Mouse (Mus musculus) gastrocnemius, adult 8-10 months (tissue): Measurements from ENCODE around the gene Gm10720. TPM values are rescaled to one million over a fixed set of nuclear protein-coding genes. Genes with fewer than 3 reads are reported as not detected.
"Not testable (repeated sequence)": the region's sequence is repeated elsewhere in the genome, so short reads cannot be mapped to it uniquely, and the experiment has no call there.

Experiments
- DNase-seq, 2 experiments: peaks; one replicate each; pipeline ENCODE4 v3.0.0; 2022; ENCODE audit warnings: low spot score in 2 of 2
- microRNA-seq: library from miRNA; unstranded; fragments of <30 nt; microRNA quantifications from one replicate; pipeline ENCODE4 v1.2.0, GENCODE M21; 2022
- total RNA-seq, 4 experiments: library from RNA; stranded (reverse); gene quantifications; 2 replicates each; pipeline ENCODE4 v1.2.4; 2022

Gene Gm10720
- total RNA-seq, 4 experiments from 2014 or later = not detected

- DNase-seq = peak; percentile 66 to 67
Measured at GRCm38 (mm10) chr9:3024912-3025467, 9.5 kb downstream of the Gm10720 start, which contains the start of gene Gm10717. Gene Gm10717 (plus strand): TSS chr9:3025417.

- peak; percentile 78 to 84 for DNase-seq
Measured at GRCm38 (mm10) chr9:3025653-3026052, 10.2 kb downstream of the Gm10720 start.

GRCm38 (mm10) chr9:3026136-3026535 is 10.7 kb downstream of the Gm10720 start:
- not testable (repeated sequence) for DNase-seq

GRCm38 (mm10) chr9:3026741-3027140 is 11.3 kb downstream of the Gm10720 start:
- DNase-seq = not testable (repeated sequence)

- DNase-seq = not testable (repeated sequence)
Measured at GRCm38 (mm10) chr9:3027200-3027599, 11.7 kb downstream of the Gm10720 start.

GRCm38 (mm10) chr9:3029276-3030000 is 14.0 kb downstream of the Gm10720 start:
- peak; percentile 60 to 73 for DNase-seq

DNA sequence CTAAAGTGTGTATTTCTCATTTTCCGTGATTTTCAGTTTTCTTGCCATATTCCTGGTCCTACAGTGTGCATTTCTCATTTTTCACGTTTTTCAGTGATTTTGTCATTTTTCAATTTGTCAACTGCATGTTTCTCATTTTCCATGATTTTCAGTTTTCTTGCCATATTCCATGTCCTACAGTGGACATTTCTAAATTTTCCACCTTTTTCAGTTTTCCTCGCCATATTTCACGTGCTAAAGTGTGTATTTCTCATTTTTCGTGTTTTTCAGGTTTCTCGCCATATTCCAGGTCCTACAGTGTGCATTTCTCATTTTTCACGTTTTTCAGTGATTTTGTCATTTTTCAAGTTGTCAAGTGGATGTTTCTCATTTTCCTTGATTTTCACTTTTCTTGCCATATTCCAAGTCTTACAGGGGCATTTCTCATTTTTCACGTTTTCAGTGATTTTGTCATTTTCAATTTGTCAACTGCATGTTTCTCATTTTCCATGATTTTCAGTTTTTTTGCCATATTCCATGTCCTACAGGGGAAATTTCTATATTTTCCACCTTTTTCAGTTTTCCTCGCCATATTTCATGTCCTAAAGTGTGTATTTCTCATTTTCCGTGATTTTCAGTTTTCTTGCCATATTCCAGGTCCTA is 15.3 kb downstream of the Gm10720 start:
- not testable (repeated sequence) for DNase-seq

DNA sequence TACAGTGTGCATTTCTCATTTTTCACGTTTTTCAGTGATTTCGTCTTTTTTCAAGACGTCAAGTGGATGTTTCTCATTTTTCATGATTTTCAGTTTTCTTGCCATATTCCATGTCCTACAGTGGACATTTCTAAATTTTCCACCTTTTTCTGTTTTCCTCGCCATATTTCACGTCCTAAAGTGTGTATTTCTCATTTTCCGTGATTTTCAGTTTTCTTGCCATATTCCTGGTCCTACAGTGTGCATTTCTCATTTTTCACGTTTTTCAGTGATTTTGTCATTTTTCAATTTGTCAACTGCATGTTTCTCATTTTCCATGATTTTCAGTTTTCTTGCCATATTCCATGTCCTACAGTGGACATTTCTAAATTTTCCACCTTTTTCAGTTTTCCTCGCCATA is 18.8 kb downstream of the Gm10720 start, which contains the start of gene Gm17535:
TSS of gene Gm17535 (plus strand) at position 301 of the 400 bp plus-strand sequence.
- DNase-seq = not testable (repeated sequence)

DNA sequence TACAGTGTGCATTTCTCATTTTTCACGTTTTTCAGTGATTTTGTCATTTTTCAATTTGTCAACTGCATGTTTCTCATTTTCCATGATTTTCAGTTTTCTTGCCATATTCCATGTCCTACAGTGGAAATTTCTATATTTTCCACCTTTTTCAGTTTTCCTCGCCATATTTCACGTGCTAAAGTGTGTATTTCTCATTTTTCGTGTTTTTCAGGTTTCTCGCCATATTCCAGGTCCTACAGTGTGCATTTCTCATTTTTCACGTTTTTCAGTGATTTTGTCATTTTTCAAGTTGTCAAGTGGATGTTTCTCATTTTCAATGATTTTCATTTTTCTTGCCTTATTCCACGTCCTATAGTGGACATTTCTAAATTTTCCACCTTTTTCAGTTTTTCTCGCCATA is 21.1 kb downstream of the Gm10720 start, which contains the start of gene Gm10715:
TSS of gene Gm10715 (plus strand) at position 301 of the 400 bp plus-strand sequence.
- DNase-seq = not testable (repeated sequence)

DNA sequence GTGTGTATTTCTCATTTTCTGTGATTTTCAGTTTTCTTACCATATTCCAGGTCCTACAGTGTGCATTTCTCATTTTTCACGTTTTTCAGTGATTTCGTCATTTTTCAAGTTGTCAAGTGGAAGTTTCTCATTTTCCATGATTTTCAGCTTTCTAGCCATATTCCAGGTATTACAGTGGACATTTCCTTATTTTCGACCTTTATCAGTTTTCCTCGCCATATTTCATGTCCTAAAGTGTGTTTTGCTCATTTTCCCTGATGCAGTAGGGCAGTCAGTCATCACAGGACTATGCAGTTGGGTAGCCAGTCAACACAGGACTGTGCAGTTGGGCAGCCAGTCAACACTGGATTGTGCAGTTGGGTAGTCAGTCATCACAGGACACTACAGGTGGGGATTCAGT is 22.7 kb downstream of the Gm10720 start:
- not testable (repeated sequence) for DNase-seq

Small RNAs within 50 kb of the gene (microRNA-seq; reads per million reads assigned to microRNA genes)
- gene Mir101c = not detected

Other genes starting within 250 kb of the Gm10720 start
- not detected for gene Gm10722, start 14.7 kb upstream of the Gm10720 start, total RNA-seq
- gene Gm11168, start 12.3 kb upstream of the Gm10720 start, total RNA-seq = not detected
- not detected for gene Gm10721, start 2.5 kb upstream of the Gm10720 start, total RNA-seq
- under 1 TPM in 2 of 4 experiments, not detected in 2; 0.51 to 0.61 TPM for gene Gm10719, start 1.8 kb downstream of the Gm10720 start, total RNA-seq
- under 1 TPM in 1 of 4 experiments, not detected in 3; 0.62 TPM for gene Gm10718, start 7.9 kb downstream of the Gm10720 start, total RNA-seq
- not detected for gene Gm10717, start 9.8 kb downstream of the Gm10720 start, total RNA-seq
- not detected for gene Gm17535, start 18.9 kb downstream of the Gm10720 start, total RNA-seq
- gene Gm10715, start 21.2 kb downstream of the Gm10720 start, total RNA-seq = not detected